ENCODE assay signal across 10 mouse cellular contexts in the genomic region with DNA sequence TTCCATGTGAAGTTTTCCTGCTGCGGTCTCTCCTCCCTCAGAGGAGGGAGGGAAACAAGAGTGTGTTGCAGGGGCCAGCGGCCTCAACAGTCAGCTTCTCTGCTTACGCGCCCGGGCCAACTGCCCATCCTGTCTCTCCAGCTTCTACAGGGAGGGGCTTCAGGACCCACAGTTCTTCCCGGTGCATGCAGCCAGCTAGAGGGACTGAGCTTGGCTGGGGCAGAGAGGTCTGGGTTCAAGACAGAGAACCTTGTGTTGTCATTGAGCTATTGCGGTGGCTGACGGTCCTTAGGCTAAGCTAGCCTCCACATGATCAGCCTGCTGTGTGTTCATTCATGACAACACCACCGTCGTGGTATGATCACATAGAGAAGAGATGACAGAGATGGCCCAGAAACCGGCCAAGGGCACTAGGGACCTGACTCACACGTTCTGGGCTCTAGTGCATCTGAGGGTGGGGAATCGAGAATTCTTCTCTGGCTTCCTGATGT. TPM values are rescaled to one million over a fixed set of nuclear protein-coding genes. Genes with fewer than 3 reads are reported as not detected.
A peak's percentile ranks its signal among the peaks of the same experiment; 100 is the strongest.
DNase-seq lines count a peak whose midpoint lies in the region; ATAC-seq and TF ChIP-seq lines count a peak whose summit lies in the region.
"Had no signal": no experiment of that assay in that cellular context is flagged by ENCODE, and none has a peak within 500 bp of the region (broad histone marks: within the 10 kb centered on the region; RNA-seq: fewer than 3 reads in every experiment).

No protein-coding gene starts in this region.

- H3K4me3 ChIP-seq in forebrain, postnatal 0 days (ENCODE audit: low read depth, low read length) = no peak overlapping the region
- no peak overlapping the region for H3K4me3 ChIP-seq in forebrain, embryonic 15.5 days
- no peak overlapping the region for H3K4me3 ChIP-seq in heart, embryonic 12.5 days
- H3K4me3 ChIP-seq in limb, embryonic 15.5 days = no peak overlapping the region

- DNase-seq in forebrain, postnatal 0 days = no peak
- DNase-seq in adrenal gland, postnatal 36 days = peak; percentile 61 to 74
- no peak for DNase-seq in thymus, postnatal 10 days (ENCODE audit: low spot score in 2 of 2)
- no peak for DNase-seq in layer of hippocampus, adult 8-10 months (ENCODE audit: low spot score in 2 of 2)
- DNase-seq in layer of hippocampus, adult 9-10 months (ENCODE audit: low spot score) = no peak
- DNase-seq: cerebellum, adult 11 months had no signal

- no peaks in the 10 kb centered on the region for H3K27me3 ChIP-seq in forebrain, postnatal 0 days (ENCODE audit: insufficient read depth, low read length)
- no peaks in the 10 kb centered on the region for H3K27me3 ChIP-seq in forebrain, embryonic 15.5 days
- H3K27me3 ChIP-seq in heart, embryonic 12.5 days (replicated peaks) = no peaks in the 10 kb centered on the region
- H3K27me3 ChIP-seq in limb, embryonic 15.5 days = no peaks in the 10 kb centered on the region
- H3K27me3 ChIP-seq: CH12.LX had no signal

- 70% methylated on average over 13 of the region's 13 CpGs for WGBS in forebrain, postnatal 0 days
- 80% methylated on average over 13 of the region's 13 CpGs for WGBS in forebrain, embryonic 15.5 days
- WGBS in heart, embryonic 12.5 days = 46% methylated on average over 13 of the region's 13 CpGs
- WGBS in limb, embryonic 15.5 days = 53% methylated on average over 13 of the region's 13 CpGs

- no peaks in the 10 kb centered on the region for H3K4me1 ChIP-seq in forebrain, postnatal 0 days (ENCODE audit: insufficient read depth)
- peaks cover 18% of the 10 kb centered on the region for H3K4me1 ChIP-seq in forebrain, embryonic 15.5 days
- H3K4me1 ChIP-seq in heart, embryonic 12.5 days (replicated peaks) = peaks cover 84% of the 10 kb centered on the region
- H3K4me1 ChIP-seq in limb, embryonic 15.5 days = peaks cover 98% of the 10 kb centered on the region

- peak; percentile 23; the same call in 1 of the 2 replicates for ATAC-seq in forebrain, postnatal 0 days
- ATAC-seq in forebrain, embryonic 15.5 days (replicated peaks) = no peak
- peak; percentile 43; the same call in 1 of the 2 replicates for ATAC-seq in heart, embryonic 12.5 days (ENCODE audit: insufficient number of reproducible peaks, low FRiP score)
- peak; percentile 12 for ATAC-seq in limb, embryonic 15.5 days (ENCODE audit: insufficient number of reproducible peaks, low FRiP score, low TSS enrichment, low read depth)

- no peak for TF ChIP-seq CTCF in forebrain, postnatal 0 days (IDR thresholded peaks at IDR 0.05; ENCODE audit: low read depth)

- no peak overlapping the region for H3K4me2 ChIP-seq in forebrain, postnatal 0 days (ENCODE audit: low read depth)
- no peak overlapping the region for H3K4me2 ChIP-seq in forebrain, embryonic 15.5 days (replicated peaks)
- H3K4me2 ChIP-seq in heart, embryonic 12.5 days = peak overlapping the region; percentile 15; the same call in 1 of the 2 replicates
- 0 out of 2 replicates have a peak overlapping the region, but pooled peaks have one; percentile 14 for H3K4me2 ChIP-seq in limb, embryonic 15.5 days

- no peaks in the 10 kb centered on the region for H3K9me3 ChIP-seq in forebrain, postnatal 0 days (ENCODE audit: low read length)
- no peaks in the 10 kb centered on the region for H3K9me3 ChIP-seq in forebrain, embryonic 15.5 days
- H3K9me3 ChIP-seq in heart, embryonic 12.5 days (replicated peaks) = no peaks in the 10 kb centered on the region
- H3K9me3 ChIP-seq in limb, embryonic 15.5 days = no peaks in the 10 kb centered on the region

- no peak overlapping the region for H3K9ac ChIP-seq in forebrain, postnatal 0 days
- H3K9ac ChIP-seq in forebrain, embryonic 15.5 days (replicated peaks) = no peak overlapping the region
- peak overlapping the region; percentile 33; the same call in 1 of the 2 replicates for H3K9ac ChIP-seq in heart, embryonic 12.5 days
- H3K9ac ChIP-seq in limb, embryonic 15.5 days = no peak overlapping the region; the same call in 1 of the 2 replicates

- peaks cover 21% of the 10 kb centered on the region for H3K36me3 ChIP-seq in forebrain, postnatal 0 days (ENCODE audit: insufficient read depth)
- peaks cover 8% of the 10 kb centered on the region; the same call in 1 of the 2 replicates for H3K36me3 ChIP-seq in forebrain, embryonic 15.5 days
- H3K36me3 ChIP-seq in heart, embryonic 12.5 days = peaks cover 48% of the 10 kb centered on the region
- peaks cover 61% of the 10 kb centered on the region for H3K36me3 ChIP-seq in limb, embryonic 15.5 days

- H3K27ac ChIP-seq in forebrain, postnatal 0 days (ENCODE audit: low read depth, low read length) = no peak overlapping the region
- H3K27ac ChIP-seq in forebrain, embryonic 15.5 days (replicated peaks) = no peak overlapping the region
- H3K27ac ChIP-seq in heart, embryonic 12.5 days (ENCODE audit: poor library complexity, severe bottlenecking) = peak overlapping the region; percentile 48
- peak overlapping the region; percentile 83 for H3K27ac ChIP-seq in limb, embryonic 15.5 days

RNA-seq across cellular contexts. Expression of a gene that starts 7.9 kb away (rescaled TPM):
- 47.2 and 51.5 TPM in 2 replicates for total RNA-seq in forebrain, postnatal 0 days (2014; rRNA removed)
- 37.5 and 48.6 TPM in 2 replicates for polyA plus RNA-seq in forebrain, postnatal 0 days (2015; fragmentation: Nextera tagmentation; extraction: Ambion mirVana)
- 55.8 and 58.0 TPM in 2 replicates for polyA plus RNA-seq in forebrain, embryonic 15.5 days (2015; fragmentation: Nextera tagmentation; extraction: Ambion mirVana)
- 100 to 1,000 TPM; 118 to 143 TPM for total RNA-seq in adrenal gland, postnatal 36 days (2021)
- polyA plus RNA-seq in heart, embryonic 12.5 days (2016; fragmentation: Nextera tagmentation; extraction: Ambion mirVana) = 77.6 and 77.7 TPM in 2 replicates
- polyA plus RNA-seq in limb, embryonic 15.5 days (2015; fragmentation: Nextera tagmentation; extraction: Ambion mirVana) = 60.5 and 65.1 TPM in 2 replicates
- 10 to 100 TPM; 59.6 to 68.7 (median 64.4) TPM for total RNA-seq in layer of hippocampus, adult 8-10 months (2022)

RNA-seq across cellular contexts. Expression of a gene that starts 8.0 kb away (rescaled TPM):
- 5.5 and 6.5 TPM in 2 replicates for total RNA-seq in forebrain, postnatal 0 days (2014; rRNA removed)
- polyA plus RNA-seq in forebrain, postnatal 0 days (2015; fragmentation: Nextera tagmentation; extraction: Ambion mirVana) = 3.0 and 3.6 TPM in 2 replicates
- 3.0 and 3.6 TPM in 2 replicates for polyA plus RNA-seq in forebrain, embryonic 15.5 days (2015; fragmentation: Nextera tagmentation; extraction: Ambion mirVana)
- 10 to 100 TPM in 1 of 2 experiments, 1 to 10 TPM in 1; 8.9 to 15.1 TPM for total RNA-seq in adrenal gland, postnatal 36 days (2021)
- polyA plus RNA-seq in heart, embryonic 12.5 days (2016; fragmentation: Nextera tagmentation; extraction: Ambion mirVana) = 14.8 and 16.4 TPM in 2 replicates
- 41.5 and 45.1 TPM in 2 replicates for polyA plus RNA-seq in limb, embryonic 15.5 days (2015; fragmentation: Nextera tagmentation; extraction: Ambion mirVana)
- total RNA-seq in layer of hippocampus, adult 8-10 months (2022) = 10 to 100 TPM in 1 of 4 experiments, 1 to 10 TPM in 3; 4.8 to 10.2 (median 6.7) TPM

RNA-seq across cellular contexts. Expression of a gene that starts 22.9 kb away (rescaled TPM):
- 52.2 and 54.5 TPM in 2 replicates for total RNA-seq in forebrain, postnatal 0 days (2014; rRNA removed)
- polyA plus RNA-seq in forebrain, postnatal 0 days (2015; fragmentation: Nextera tagmentation; extraction: Ambion mirVana) = 138 and 161 TPM in 2 replicates
- polyA plus RNA-seq in forebrain, embryonic 15.5 days (2015; fragmentation: Nextera tagmentation; extraction: Ambion mirVana) = 162 and 171 TPM in 2 replicates
- total RNA-seq in adrenal gland, postnatal 36 days (2021) = 100 to 1,000 TPM in 1 of 2 experiments, 10 to 100 TPM in 1; 95.3 to 109 TPM
- polyA plus RNA-seq in heart, embryonic 12.5 days (2016; fragmentation: Nextera tagmentation; extraction: Ambion mirVana) = 127 and 128 TPM in 2 replicates
- polyA plus RNA-seq in limb, embryonic 15.5 days (2015; fragmentation: Nextera tagmentation; extraction: Ambion mirVana) = 75.8 and 83.1 TPM in 2 replicates
- 100 to 1,000 TPM in 1 of 4 experiments, 10 to 100 TPM in 3; 81.5 to 100 (median 89.5) TPM for total RNA-seq in layer of hippocampus, adult 8-10 months (2022)

RNA-seq across cellular contexts. Expression of a gene that starts 31.9 kb away (rescaled TPM):
- 24.9 and 25.2 TPM in 2 replicates for total RNA-seq in forebrain, postnatal 0 days (2014; rRNA removed)
- 23.5 and 29.3 TPM in 2 replicates for polyA plus RNA-seq in forebrain, postnatal 0 days (2015; fragmentation: Nextera tagmentation; extraction: Ambion mirVana)
- 25.0 TPM in 2 replicates for polyA plus RNA-seq in forebrain, embryonic 15.5 days (2015; fragmentation: Nextera tagmentation; extraction: Ambion mirVana)
- 10 to 100 TPM; 24.6 to 25.1 TPM for total RNA-seq in adrenal gland, postnatal 36 days (2021)
- polyA plus RNA-seq in heart, embryonic 12.5 days (2016; fragmentation: Nextera tagmentation; extraction: Ambion mirVana) = 14.8 and 15.3 TPM in 2 replicates
- polyA plus RNA-seq in limb, embryonic 15.5 days (2015; fragmentation: Nextera tagmentation; extraction: Ambion mirVana) = 16.8 and 18.4 TPM in 2 replicates
- total RNA-seq in layer of hippocampus, adult 8-10 months (2022) = 100 to 1,000 TPM in 1 of 4 experiments, 10 to 100 TPM in 3; 81.9 to 101 (median 90.3) TPM

RNA-seq across cellular contexts. Expression of a gene that starts 53.2 kb away (rescaled TPM):
- total RNA-seq in forebrain, postnatal 0 days (2014; rRNA removed) = 13.3 and 15.2 TPM in 2 replicates
- 7.1 and 11.6 TPM in 2 replicates for polyA plus RNA-seq in forebrain, postnatal 0 days (2015; fragmentation: Nextera tagmentation; extraction: Ambion mirVana)
- polyA plus RNA-seq in forebrain, embryonic 15.5 days (2015; fragmentation: Nextera tagmentation; extraction: Ambion mirVana) = 11.0 and 14.6 TPM in 2 replicates
- total RNA-seq in adrenal gland, postnatal 36 days (2021) = 10 to 100 TPM; 19.9 to 20.1 TPM
- polyA plus RNA-seq in heart, embryonic 12.5 days (2016; fragmentation: Nextera tagmentation; extraction: Ambion mirVana) = 24.9 and 25.5 TPM in 2 replicates
- polyA plus RNA-seq in limb, embryonic 15.5 days (2015; fragmentation: Nextera tagmentation; extraction: Ambion mirVana) = 31.7 and 34.9 TPM in 2 replicates
- 10 to 100 TPM; 10.9 to 18.4 (median 11.9) TPM for total RNA-seq in layer of hippocampus, adult 8-10 months (2022)

Comparison
In these comparisons a context has a peak if more than half of its experiments do, and no peak if none do; other contexts are left out.
1. DNase-seq: peak in adrenal gland, postnatal 36 days (2 of 2); none in forebrain, postnatal 0 days (single experiment), thymus, postnatal 10 days (0 of 2), layer of hippocampus, adult 8-10 months (0 of 2) and layer of hippocampus, adult 9-10 months (single experiment).
2. H3K27ac ChIP-seq: peak in heart, embryonic 12.5 days (single experiment) and limb, embryonic 15.5 days (single experiment); none in forebrain, postnatal 0 days (single experiment) and forebrain, embryonic 15.5 days (single experiment).
3. H3K4me2 ChIP-seq: peak in heart, embryonic 12.5 days (single experiment) and limb, embryonic 15.5 days (single experiment); none in forebrain, postnatal 0 days (single experiment) and forebrain, embryonic 15.5 days (single experiment).